Mouse (Mus musculus) lung, embryonic 15.5 days (tissue): Measurements from ENCODE around the gene Arhgef5. TPM values are rescaled to one million over a fixed set of nuclear protein-coding genes. Genes with fewer than 3 reads are reported as not detected.

Experiments
- ATAC-seq: fragments of 200-750 bp; cut with Nextera tagmentation; 2 replicates; pipeline ENCODE4 v1.8.0; 2017; ENCODE audit warnings: moderate number of reproducible peaks, borderline replicate concordance; ENCODE audit not compliant: low FRiP score, low TSS enrichment; ENCODE audit errors: extremely low read depth
- H3K27ac ChIP-seq: fragments of 300-500 bp; sonication (generic); 2 replicates; pipeline ENCODE4 v1.5.1; 2015; ENCODE audit warnings: moderate library complexity, mild to moderate bottlenecking, inconsistent platforms
- H3K27me3 ChIP-seq: fragments of 300-500 bp; sonication (generic); 2 replicates; pipeline ENCODE4 v1.6.1; 2015; ENCODE audit warnings: inconsistent platforms
- H3K36me3 ChIP-seq: fragments of 300-500 bp; sonication (generic); 2 replicates; pipeline ENCODE4 v1.6.1; 2015; ENCODE audit warnings: inconsistent platforms
- H3K4me1 ChIP-seq: fragments of 300-500 bp; sonication (generic); 2 replicates; pipeline ENCODE4 v1.6.1; 2015; ENCODE audit warnings: inconsistent platforms
- H3K4me2 ChIP-seq: fragments of 300-500 bp; sonication (generic); 2 replicates; pipeline ENCODE4 v1.6.1; 2015; ENCODE audit warnings: inconsistent platforms, mild to moderate bottlenecking, moderate library complexity
- H3K4me3 ChIP-seq: fragments of 300-500 bp; sonication (generic); 2 replicates; pipeline ENCODE4 v1.5.1; 2015; ENCODE audit warnings: mild to moderate bottlenecking, inconsistent platforms
- H3K9ac ChIP-seq: fragments of 300-500 bp; sonication (generic); 2 replicates; pipeline ENCODE4 v1.6.1; 2015; ENCODE audit warnings: inconsistent platforms
- H3K9me3 ChIP-seq: fragments of 300-500 bp; sonication (generic); 2 replicates; pipeline ENCODE4 v1.6.1; 2016; ENCODE audit warnings: inconsistent platforms
- WGBS: fragments of 180-500 bp; shearing (Covaris S2); methylation state at CpG from one replicate; pipeline ENCODE4 v1.1.7; 2015; 5-methylcytosine and 5-hydroxymethylcytosine counted together
- polyA plus RNA-seq: library from polyadenylated mRNA; unstranded; fragments of >200 nt; fragmentation: Nextera tagmentation; extraction: Ambion mirVana; gene quantifications from 2 replicates; pipeline ENCODE4 v1.2.1, GENCODE M21; 2015

The Arhgef5 gene
- polyA plus RNA-seq, 1 experiment from 2014 or later = 21.5 TPM

DNA sequence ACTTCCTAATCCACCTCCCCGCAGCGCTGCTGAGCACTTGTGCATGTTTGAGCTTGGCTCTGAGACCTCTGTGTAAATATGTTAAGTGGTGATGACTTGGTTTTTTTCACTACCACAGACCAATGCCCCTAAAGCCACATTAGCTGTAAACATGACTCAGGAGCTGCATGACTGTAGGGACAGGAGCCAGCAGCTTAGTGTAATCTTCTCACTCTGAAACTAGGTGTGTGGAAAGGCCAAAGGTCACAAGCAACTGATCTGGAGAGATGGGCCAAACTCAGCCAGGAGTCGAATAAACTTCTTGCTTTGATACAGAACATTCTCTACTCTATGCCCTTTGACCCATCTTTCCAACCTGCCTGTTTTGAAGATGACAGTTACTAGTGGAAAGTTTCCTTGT, 26.7 kb downstream of the Arhgef5 start:
- peak overlapping the region; percentile 74 for H3K27ac ChIP-seq
- 43% methylated on average over 3 of the region's 3 CpGs for WGBS

DNA sequence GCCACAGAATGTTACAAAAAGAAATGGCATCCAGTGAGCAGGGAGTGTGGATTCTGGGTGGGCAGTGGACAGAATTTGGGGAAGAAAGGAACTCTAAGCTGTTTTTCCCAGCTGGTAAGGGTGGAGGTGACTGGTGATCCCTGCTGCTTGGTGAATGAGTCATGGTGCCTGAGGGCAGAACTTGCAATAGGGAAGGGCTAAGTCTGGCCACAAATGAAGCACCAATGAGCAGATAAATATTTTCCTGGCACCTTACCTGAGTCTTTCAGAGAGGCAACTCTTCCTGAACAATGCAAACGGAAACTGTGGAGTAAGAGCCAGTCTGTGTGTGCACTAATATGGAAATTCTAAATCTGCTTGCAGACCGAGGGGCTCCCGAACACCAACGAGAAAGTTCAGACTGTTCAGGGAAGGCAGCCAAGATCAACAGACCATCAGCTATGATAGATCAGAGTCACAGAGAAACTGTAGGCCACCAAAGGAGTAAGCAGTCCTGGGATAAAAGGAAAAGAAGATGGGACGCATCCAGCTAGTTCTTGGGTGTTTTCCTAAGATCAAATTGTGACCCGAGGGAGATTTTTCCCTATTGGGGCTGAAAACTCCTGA, 27.2 kb downstream of the Arhgef5 start:
- peak; percentile 55; the same call in 1 of the 2 replicates for ATAC-seq
- Histone ChIP-seq H3K27ac (peak overlapping the region; percentile 74), H3K4me2 (no peak overlapping the region), H3K4me3 (no peak overlapping the region), H3K9ac (no peak overlapping the region), H3K36me3 (peaks cover 21% of the 10 kb centered on the region), H3K9me3 (no peaks in the 10 kb centered on the region), H3K4me1 (peaks cover 33% of the 10 kb centered on the region), H3K27me3 (no peaks in the 10 kb centered on the region)
- WGBS = 30% methylated on average over 6 of the region's 6 CpGs

More for the DNA sequence above, 26.7 kb downstream of the Arhgef5 start:
- no peak overlapping the region for H3K9ac ChIP-seq
- no peaks in the 10 kb centered on the region for H3K9me3 ChIP-seq
- H3K4me1 ChIP-seq = peaks cover 30% of the 10 kb centered on the region
- H3K4me3 ChIP-seq = no peak overlapping the region
- H3K27me3 ChIP-seq = no peaks in the 10 kb centered on the region
- no peak overlapping the region for H3K4me2 ChIP-seq
- no peak for ATAC-seq
- H3K36me3 ChIP-seq = peaks cover 26% of the 10 kb centered on the region

DNA sequence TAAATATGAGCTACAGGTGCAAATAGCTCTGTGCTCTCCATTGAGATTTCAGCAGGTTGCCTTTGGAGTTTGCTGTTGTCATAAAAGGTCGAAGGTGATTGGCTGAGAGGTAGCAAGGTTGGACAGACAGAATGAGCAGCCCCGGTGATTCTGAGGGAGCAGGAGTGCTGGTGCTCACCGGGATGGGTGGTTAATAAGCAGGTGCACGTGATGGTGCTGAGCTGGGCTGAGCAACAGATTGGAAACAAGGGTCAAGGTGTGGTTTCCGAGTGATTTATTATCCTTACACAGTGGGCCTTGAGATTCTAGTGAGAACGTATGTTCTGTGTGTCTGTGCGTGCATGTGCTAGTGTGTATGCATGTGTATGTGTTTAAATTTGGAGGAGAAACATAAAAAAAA, 27.8 kb downstream of the Arhgef5 start:
- Histone ChIP-seq H3K27ac (peak overlapping the region; percentile 74; the same call in 1 of the 2 replicates), H3K36me3 (peaks cover 15% of the 10 kb centered on the region), H3K4me3 (no peak overlapping the region), H3K9me3 (no peaks in the 10 kb centered on the region), H3K4me2 (no peak overlapping the region), H3K9ac (no peak overlapping the region), H3K4me1 (peaks cover 37% of the 10 kb centered on the region), H3K27me3 (no peaks in the 10 kb centered on the region)
- 76% methylated on average over 7 of the region's 7 CpGs for WGBS
- ATAC-seq = no peak

DNA sequence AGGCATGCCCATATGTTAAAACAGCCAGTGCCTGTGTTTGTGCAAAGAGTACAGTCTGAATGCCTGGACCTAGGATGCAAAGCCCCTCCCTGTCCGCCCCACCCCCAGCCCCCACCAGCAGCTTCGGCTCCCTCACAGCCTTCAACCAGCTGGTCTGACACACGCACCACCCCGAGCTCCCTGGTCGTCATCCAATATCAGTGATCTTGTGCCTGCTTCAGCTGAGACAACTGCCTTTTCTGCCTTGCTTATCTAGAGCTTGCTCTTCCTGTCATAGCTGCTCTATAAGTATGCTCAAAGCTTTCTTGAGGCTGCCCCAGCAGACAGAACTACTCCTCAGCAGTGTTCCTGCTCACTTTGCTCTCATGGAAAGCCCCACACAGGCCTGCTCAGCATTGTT, 30.5 kb downstream of the Arhgef5 start:
- Histone ChIP-seq H3K4me1 (peaks cover 37% of the 10 kb centered on the region), H3K27me3 (no peaks in the 10 kb centered on the region), H3K27ac (peak overlapping the region; percentile 84), H3K4me2 (no peak overlapping the region), H3K4me3 (no peak overlapping the region), H3K9ac (no peak overlapping the region), H3K9me3 (no peaks in the 10 kb centered on the region), H3K36me3 (peaks cover 2% of the 10 kb centered on the region; the same call in 1 of the 2 replicates)
- WGBS = 11% methylated on average over 5 of the region's 5 CpGs
- peak; percentile 92 for ATAC-seq

DNA sequence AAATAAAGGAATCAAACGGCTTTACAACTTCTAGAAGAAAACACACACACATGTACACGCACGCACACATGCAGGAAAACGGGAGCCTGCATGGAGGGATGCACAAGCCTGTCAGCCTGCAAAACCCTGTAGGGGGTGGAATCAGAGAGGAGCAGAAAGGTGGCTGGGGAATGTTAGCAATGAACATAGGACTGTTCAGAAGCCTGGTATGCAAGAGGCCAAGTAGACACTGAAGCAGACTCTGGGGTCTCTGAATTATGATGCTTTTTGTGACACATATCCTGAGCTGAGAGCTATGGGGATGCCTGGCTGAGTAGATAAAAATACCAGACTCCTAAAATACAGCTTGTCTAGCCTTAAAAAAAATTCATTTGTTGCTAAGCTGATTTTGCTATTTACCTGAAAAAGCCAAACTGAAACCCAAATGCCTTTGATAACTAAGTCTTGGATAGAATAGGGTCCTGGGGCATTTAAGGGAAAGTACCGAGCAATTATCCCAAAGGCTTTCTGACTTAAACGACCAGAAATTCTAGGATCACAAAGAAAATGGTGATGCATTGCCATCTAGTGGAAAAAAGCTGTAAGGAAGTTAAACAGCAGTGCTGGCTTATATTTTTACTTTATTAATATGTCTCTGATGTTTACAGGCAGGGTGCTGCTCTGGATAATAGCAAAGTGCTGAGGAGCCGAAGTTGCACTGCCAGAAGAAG, 31.6 kb downstream of the Arhgef5 start:
- no peak overlapping the region for H3K4me2 ChIP-seq
- no peak overlapping the region for H3K9ac ChIP-seq
- no peak for ATAC-seq
- no peaks in the 10 kb centered on the region for H3K9me3 ChIP-seq
- no peak overlapping the region for H3K4me3 ChIP-seq
- peaks cover 35% of the 10 kb centered on the region for H3K4me1 ChIP-seq
- no peaks in the 10 kb centered on the region for H3K36me3 ChIP-seq
- 31% methylated on average over 7 of the region's 7 CpGs for WGBS
- no peaks in the 10 kb centered on the region for H3K27me3 ChIP-seq
- peak overlapping the region; percentile 84; the same call in 1 of the 2 replicates for H3K27ac ChIP-seq

DNA sequence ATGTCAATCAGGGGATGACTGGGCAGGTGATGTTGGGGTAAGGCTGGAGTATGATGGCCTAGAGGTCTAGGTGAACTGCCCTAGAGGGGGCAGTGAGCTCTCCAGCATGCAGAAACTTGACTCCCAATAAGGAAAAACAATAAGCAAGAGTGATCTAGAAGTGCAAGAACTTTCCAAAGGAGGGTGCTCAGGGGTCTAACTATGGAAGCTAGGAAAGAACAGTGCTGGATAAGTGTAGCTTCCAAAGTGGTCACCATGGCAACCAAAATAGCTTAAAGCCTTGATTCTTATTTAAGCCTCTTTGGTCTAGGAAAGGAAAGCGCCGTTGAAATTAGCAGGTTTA, 32.1 kb downstream of the Arhgef5 start:
- ATAC-seq = no peak
- Histone ChIP-seq H3K9ac (no peak overlapping the region), H3K4me3 (no peak overlapping the region), H3K36me3 (no peaks in the 10 kb centered on the region), H3K4me2 (no peak overlapping the region), H3K9me3 (no peaks in the 10 kb centered on the region), H3K4me1 (peaks cover 31% of the 10 kb centered on the region), H3K27me3 (no peaks in the 10 kb centered on the region), H3K27ac (no peak overlapping the region)
- WGBS = 25% methylated on average over 2 of the region's 2 CpGs

DNA sequence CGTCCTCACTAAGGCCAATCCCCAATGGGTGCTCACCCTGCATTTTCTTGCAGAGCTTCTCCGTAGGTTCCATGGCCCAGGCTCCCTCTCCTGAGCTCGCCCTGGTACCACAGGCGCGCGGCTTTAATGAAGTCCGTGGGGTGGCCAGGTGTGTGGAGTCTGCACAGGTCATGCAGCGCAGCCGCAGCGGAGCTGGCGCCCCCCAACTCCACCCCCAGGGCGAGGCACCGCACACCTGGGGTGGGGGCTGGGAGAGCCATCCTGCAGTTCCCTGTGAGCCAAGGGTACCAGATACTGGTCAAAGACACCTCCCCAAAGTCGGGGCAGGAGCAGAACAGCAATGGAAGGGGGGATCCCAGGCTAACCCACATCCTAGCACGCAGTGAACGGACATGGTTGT, 44.1 kb downstream of the Arhgef5 start, which contains the start of gene Nobox:
Gene Nobox, minus strand, starts transcription at position 101 of the 400 bp plus-strand sequence.
- Histone ChIP-seq H3K4me2 (no peak within 1 kb of the TSS), H3K4me3 (no peak within 1 kb of the TSS), H3K9ac (no peak within 1 kb of the TSS), H3K27ac (0 out of 2 replicates have a peak within 1 kb of the TSS, but pooled peaks have one; percentile 29), H3K9me3 (no peaks in the 10 kb centered on the region), H3K36me3 (no peaks in the 10 kb centered on the region), H3K27me3 (no peaks in the 10 kb centered on the region), H3K4me1 (peaks cover 19% of the 10 kb centered on the region)
- WGBS = 63% methylated on average over 16 of the region's 16 CpGs
- ATAC-seq = peak; percentile 15

DNA sequence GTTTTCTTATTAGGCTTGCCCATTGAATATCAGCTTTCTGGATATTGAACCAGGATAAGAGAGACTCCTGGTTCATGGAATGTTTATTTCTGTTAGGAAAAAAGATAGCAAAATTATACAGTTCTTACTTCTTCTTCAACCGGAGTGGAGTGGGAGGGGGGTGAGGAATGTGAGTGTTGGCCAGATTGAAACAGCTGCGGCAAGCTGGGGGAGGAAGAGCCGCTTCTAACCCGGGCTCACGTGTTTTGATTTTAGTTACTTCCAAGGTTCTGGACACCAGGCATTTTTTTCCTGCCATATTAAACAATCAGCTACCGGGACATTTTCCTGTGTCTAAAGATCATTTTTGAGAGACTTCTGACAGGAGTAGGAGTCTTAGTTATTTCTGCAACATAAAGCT, 44.7 kb downstream of the Arhgef5 start:
- Histone ChIP-seq H3K4me2 (no peak overlapping the region), H3K27me3 (no peaks in the 10 kb centered on the region), H3K4me3 (no peak overlapping the region), H3K27ac (0 out of 2 replicates have a peak overlapping the region, but pooled peaks have one; percentile 29), H3K36me3 (no peaks in the 10 kb centered on the region), H3K9me3 (no peaks in the 10 kb centered on the region), H3K4me1 (peaks cover 19% of the 10 kb centered on the region), H3K9ac (no peak overlapping the region)
- 26% methylated on average over 6 of the region's 6 CpGs for WGBS
- ATAC-seq = no peak

DNA sequence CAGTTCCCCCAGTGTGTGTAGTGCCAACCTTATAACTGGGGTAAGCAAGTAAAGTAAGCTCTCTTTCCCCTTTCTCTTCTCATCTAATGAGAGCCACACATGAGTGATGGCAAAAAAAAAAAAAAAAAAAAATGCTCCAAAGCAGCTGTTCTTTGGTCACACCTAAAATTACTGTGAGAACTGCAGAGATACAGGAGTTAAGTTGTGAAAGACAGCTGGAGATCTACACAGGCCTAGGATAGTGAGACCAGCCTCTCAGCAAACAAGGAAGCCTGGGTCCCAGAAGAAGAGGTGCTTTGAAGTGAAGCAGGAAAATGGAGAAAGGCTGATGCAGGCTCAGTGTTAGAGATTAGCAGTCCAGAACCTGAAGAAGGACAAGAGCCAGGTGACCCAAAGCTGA, 47.2 kb downstream of the Arhgef5 start:
- Histone ChIP-seq H3K9ac (no peak overlapping the region), H3K36me3 (no peaks in the 10 kb centered on the region), H3K4me3 (no peak overlapping the region), H3K27me3 (no peaks in the 10 kb centered on the region), H3K4me2 (no peak overlapping the region), H3K9me3 (no peaks in the 10 kb centered on the region), H3K27ac (no peak overlapping the region), H3K4me1 (peaks cover 19% of the 10 kb centered on the region)
- ATAC-seq = no peak

DNA sequence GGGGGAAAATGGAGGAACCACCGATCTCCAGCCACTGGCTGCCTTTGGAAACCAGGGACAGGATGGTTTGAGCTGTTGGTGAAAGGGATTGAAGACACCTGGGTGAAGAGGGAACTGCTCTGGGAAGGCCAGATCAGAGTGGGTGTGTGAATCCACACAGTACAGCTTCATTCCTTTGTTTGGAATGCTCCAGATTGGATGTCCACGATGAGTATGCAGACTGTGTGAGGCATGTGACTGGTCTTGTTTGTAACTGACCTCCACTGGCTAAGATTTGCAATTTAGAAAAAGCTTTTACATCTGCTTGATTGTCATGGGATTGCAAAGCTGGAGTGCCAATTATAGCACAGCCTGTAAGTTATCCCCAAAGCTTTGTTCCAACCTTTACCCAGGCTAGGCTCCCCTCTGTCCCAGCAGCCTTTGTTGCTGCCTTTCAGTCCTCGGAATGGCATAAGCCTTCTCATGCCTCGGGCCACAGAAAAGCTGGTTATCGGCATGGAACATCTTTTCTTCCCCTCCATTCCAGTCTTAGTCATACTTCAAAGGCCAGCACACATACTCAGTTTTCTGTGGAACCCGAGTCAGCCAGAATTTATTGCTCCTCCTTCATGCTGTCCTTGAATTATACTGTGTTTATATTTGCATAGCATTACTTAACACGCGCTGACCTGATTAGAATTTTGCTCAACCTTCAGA, 47.7 kb downstream of the Arhgef5 start:
- Histone ChIP-seq H3K36me3 (no peaks in the 10 kb centered on the region), H3K9ac (no peak overlapping the region), H3K27me3 (no peaks in the 10 kb centered on the region), H3K4me3 (no peak overlapping the region), H3K9me3 (no peaks in the 10 kb centered on the region), H3K4me2 (no peak overlapping the region), H3K4me1 (peaks cover 19% of the 10 kb centered on the region), H3K27ac (no peak overlapping the region)
- WGBS = 55% methylated on average over 8 of the region's 8 CpGs
- ATAC-seq = peak; percentile 38; the same call in 1 of the 2 replicates

DNA sequence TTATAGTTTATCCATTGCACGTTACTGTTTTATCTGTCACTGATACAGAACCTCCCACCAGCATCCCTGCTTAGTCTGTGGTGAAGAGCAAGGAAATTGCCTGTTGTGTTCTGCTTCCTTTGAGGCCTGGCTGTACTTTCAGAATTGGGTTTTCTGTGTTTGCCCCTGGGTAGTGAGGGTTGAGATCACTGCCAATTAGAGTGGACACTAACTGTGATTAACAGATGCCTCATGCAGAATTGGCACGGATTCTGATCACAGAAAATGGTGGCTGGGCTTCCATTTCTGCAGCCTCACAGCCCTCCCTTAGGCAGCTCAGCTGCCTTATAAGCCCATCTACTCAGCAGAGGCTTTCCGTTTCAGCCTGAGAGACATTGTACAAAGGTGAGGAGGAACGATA, 68.1 kb downstream of the Arhgef5 start:
- ATAC-seq = no peak
- Histone ChIP-seq H3K27ac (peak overlapping the region; percentile 46), H3K4me3 (no peak overlapping the region), H3K36me3 (no peaks in the 10 kb centered on the region), H3K4me1 (peaks cover 22% of the 10 kb centered on the region), H3K27me3 (no peaks in the 10 kb centered on the region), H3K9me3 (no peaks in the 10 kb centered on the region), H3K9ac (no peak overlapping the region), H3K4me2 (no peak overlapping the region)
- WGBS = 48% methylated on average over 4 of the region's 4 CpGs
